Mouse (Mus musculus) stomach, embryonic 14.5 days (tissue): ENCODE results near the gene Inpp5f. TPM values are rescaled to one million over a fixed set of nuclear protein-coding genes. Genes with fewer than 3 reads are reported as not detected.

Source experiments
- ATAC-seq: fragments of 200-750 bp; cut with Nextera tagmentation; 2 replicates; pipeline ENCODE4 v1.8.0; 2017; ENCODE audit warnings: low read depth, moderate TSS enrichment; ENCODE audit not compliant: insufficient number of reproducible peaks, insufficient read depth, low FRiP score
- H3K27ac ChIP-seq: fragments of 300-500 bp; sonication (generic); 2 replicates; pipeline ENCODE4 v1.5.1; 2014; ENCODE audit warnings: mild to moderate bottlenecking, low read length, moderate library complexity, mixed read lengths
- H3K27me3 ChIP-seq: fragments of 300-500 bp; sonication (generic); 2 replicates; pipeline ENCODE4 v1.6.1; 2014; ENCODE audit warnings: low read length, control low read depth, mixed read lengths; ENCODE audit not compliant: control insufficient read depth, insufficient read depth
- H3K36me3 ChIP-seq: fragments of 300-500 bp; sonication (generic); 2 replicates; pipeline ENCODE4 v1.6.1; 2014; ENCODE audit warnings: mild to moderate bottlenecking, control low read depth, low read length, moderate library complexity, mixed read lengths; ENCODE audit not compliant: control insufficient read depth, insufficient read depth
- H3K4me1 ChIP-seq: fragments of 300-500 bp; sonication (generic); 2 replicates; pipeline ENCODE4 v1.6.1; 2014; ENCODE audit warnings: low read length, control low read depth, mixed read lengths; ENCODE audit not compliant: control insufficient read depth, insufficient read depth
- H3K4me2 ChIP-seq: fragments of 300-500 bp; sonication (generic); replicated peaks from 2 replicates; pipeline ENCODE4 v1.6.1; 2014; ENCODE audit warnings: low read depth, low read length, control low read depth
- H3K4me3 ChIP-seq: fragments of 300-500 bp; sonication (generic); 2 replicates; pipeline ENCODE4 v1.5.1; 2014; ENCODE audit warnings: low read depth, low read length, control low read depth
- H3K9ac ChIP-seq: fragments of 300-500 bp; sonication (generic); replicated peaks from 2 replicates; pipeline ENCODE4 v1.6.1; 2014; ENCODE audit warnings: low read depth, mild to moderate bottlenecking, control low read depth, low read length, moderate library complexity, mixed read lengths
- H3K9me3 ChIP-seq: fragments of 300-500 bp; sonication (generic); 2 replicates; pipeline ENCODE4 v1.6.1; 2016; ENCODE audit warnings: low read depth, low read length, control low read depth; ENCODE audit not compliant: control insufficient read depth
- WGBS: fragments of 180-500 bp; shearing (Covaris S2); extraction: QIAGEN DNeasy Blood & Tissue Kit; methylation state at CpG from one replicate; pipeline ENCODE4 v1.1.7; 2014; 5-methylcytosine and 5-hydroxymethylcytosine counted together
- polyA plus RNA-seq: library from polyadenylated mRNA; unstranded; fragments of >200 nt; fragmentation: Nextera tagmentation; extraction: Ambion mirVana; gene quantifications from 2 replicates; pipeline ENCODE4 v1.2.1, GENCODE M21; 2014

Gene Inpp5f
- polyA plus RNA-seq, 1 experiment from 2014 or later, result 33.9 TPM

DNA sequence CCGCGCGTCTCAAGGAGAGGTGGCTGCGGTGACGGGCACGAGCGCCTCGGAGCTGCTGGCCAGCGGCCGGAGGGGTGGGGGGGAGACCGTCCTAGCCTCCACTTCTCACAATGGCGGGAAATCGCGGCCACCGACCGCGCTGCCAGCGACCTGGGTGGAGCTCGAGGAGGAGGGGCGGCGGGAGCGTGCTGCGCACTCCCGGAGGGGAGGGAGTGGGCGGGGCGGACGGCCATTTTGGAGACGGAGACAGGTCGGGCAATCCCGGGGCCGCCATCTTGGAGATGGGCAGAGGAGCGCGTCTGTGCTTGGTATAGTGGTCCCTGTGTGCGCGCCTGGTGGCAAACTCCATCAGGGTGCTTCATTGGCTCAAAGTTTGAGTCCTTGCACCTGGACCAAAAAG is 129.2 kb downstream of the Inpp5f start, which contains the start of gene Mcmbp:
Gene Mcmbp (minus strand): TSS at position 162 of the 400 bp plus-strand sequence.
- Histone ChIP-seq H3K27me3 (no peaks in the 10 kb centered on the region), H3K9ac (peak within 1 kb of the TSS; percentile 97), H3K4me1 (peaks cover 18% of the 10 kb centered on the region; the same call in 1 of the 2 replicates), H3K36me3 (no peaks in the 10 kb centered on the region), H3K9me3 (no peaks in the 10 kb centered on the region), H3K4me3 (peak within 1 kb of the TSS; percentile 98), H3K27ac (peak within 1 kb of the TSS; percentile 88), H3K4me2 (peak within 1 kb of the TSS; percentile 89)
- WGBS, result under 1% methylated on average over 35 of the region's 35 CpGs
- ATAC-seq, result peak; percentile 85

GRCm38 (mm10) chr7:128743898-128744297 is 132.8 kb downstream of the Inpp5f start:
- Histone ChIP-seq H3K9me3 (no peaks in the 10 kb centered on the region), H3K36me3 (no peaks in the 10 kb centered on the region; the same call in 1 of the 2 replicates), H3K27ac (no peak overlapping the region), H3K27me3 (no peaks in the 10 kb centered on the region), H3K9ac (no peak overlapping the region), H3K4me3 (peak overlapping the region; percentile 82), H3K4me2 (peak overlapping the region; percentile 47), H3K4me1 (peaks cover 17% of the 10 kb centered on the region)
- ATAC-seq, result no peak
- WGBS, result 50% methylated on average over 2 of the region's 2 CpGs

DNA sequence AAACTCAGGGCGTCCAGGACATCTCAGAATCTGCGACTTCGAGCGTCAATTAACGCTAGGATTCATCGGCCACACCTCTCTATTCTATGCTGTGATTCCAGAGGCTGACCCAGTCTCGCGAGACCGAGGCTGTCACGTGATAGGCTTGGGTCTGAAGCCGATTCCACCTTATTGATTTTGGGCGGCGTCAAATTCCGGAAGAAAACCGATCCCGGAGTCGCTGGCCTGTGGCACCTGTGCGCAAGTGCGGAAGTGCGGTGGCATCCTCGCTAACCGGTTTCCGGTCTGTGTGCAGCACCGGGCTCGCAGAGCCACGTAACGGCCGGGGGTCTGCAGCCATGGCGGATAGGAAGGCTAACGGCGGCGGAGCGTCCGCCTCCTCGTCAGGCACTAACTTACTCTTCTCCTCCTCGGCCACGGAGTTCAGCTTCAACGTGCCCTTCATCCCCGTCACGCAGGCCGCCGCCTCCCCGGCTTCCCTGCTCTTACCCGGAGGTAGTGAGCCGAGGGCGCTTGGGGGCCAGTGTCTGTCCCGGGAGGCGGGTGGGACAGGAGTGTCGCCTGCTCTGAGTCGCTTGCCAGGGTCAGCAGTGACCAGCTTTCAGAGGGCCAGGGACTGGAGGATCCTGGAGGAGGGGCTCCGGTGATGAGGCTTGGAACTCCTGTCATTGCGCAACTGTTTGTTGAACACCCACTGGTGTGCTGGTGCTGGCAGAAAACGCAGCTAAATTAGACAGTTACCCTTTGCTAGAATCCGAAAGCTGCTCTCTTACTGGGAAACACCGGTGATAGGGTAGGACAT is 133.8 kb downstream of the Inpp5f start, which contains the start of gene Sec23ip:
Gene Sec23ip (plus strand): TSS at position 260 of the 802 bp plus-strand sequence.
- Histone ChIP-seq H3K27ac (no peak within 1 kb of the TSS), H3K27me3 (no peaks in the 10 kb centered on the region)

More for the DNA sequence above, 133.8 kb downstream of the Inpp5f start, which contains the start of gene Sec23ip:
- Histone ChIP-seq H3K36me3 (peaks cover under 1% of the 10 kb centered on the region; the same call in 1 of the 2 replicates), H3K9ac (peak within 1 kb of the TSS; percentile 88), H3K4me2 (peak within 1 kb of the TSS; percentile 61), H3K4me1 (peaks cover 15% of the 10 kb centered on the region), H3K9me3 (no peaks in the 10 kb centered on the region), H3K4me3 (peak within 1 kb of the TSS; percentile 82)
- peak; percentile 88 for ATAC-seq
- WGBS, result under 1% methylated on average over 55 of the region's 55 CpGs

Other genes starting within 250 kb of the Inpp5f start
- gene Rgs10, start 192.6 kb upstream of the Inpp5f start, polyA plus RNA-seq, result 32.6 TPM in 2 replicates
- gene Tial1, start 149.6 kb upstream of the Inpp5f start, polyA plus RNA-seq, result 46.6 and 48.8 TPM in 2 replicates
- gene Bag3, start 87.7 kb upstream of the Inpp5f start, polyA plus RNA-seq, result 18.1 and 19.3 TPM in 2 replicates
- gene Mcmbp, start 129.2 kb downstream of the Inpp5f start, polyA plus RNA-seq, result 76.7 and 77.5 TPM in 2 replicates
- 32.2 and 33.5 TPM in 2 replicates for gene Sec23ip, start 133.6 kb downstream of the Inpp5f start, polyA plus RNA-seq